Mouse (Mus musculus) lung, adult 2 months (tissue): ENCODE measurements around the gene Abraxas1.

Experiments used
- CTCF ChIP-seq: fragments of 200-500 bp; IDR thresholded peaks from 2 replicates; pipeline ENCODE4 v1.5.1; 2011; ENCODE audit warnings: mild to moderate bottlenecking, low read length, control low read depth; ENCODE audit not compliant: insufficient read depth
- POLR2A ChIP-seq: fragments of 200-500 bp; IDR thresholded peaks from 2 replicates; pipeline ENCODE4 v1.6.1; 2011; ENCODE audit warnings: low read depth, mild to moderate bottlenecking, control low read depth, low read length, borderline replicate concordance; ENCODE audit errors: extremely low read depth

GRCm38 (mm10) chr5:100787527-100787926, 33.2 kb downstream of the Abraxas1 start:
- TF ChIP-seq POLR2A = no peak
- TF ChIP-seq CTCF = no peak
